Mouse (Mus musculus) forebrain, embryonic 16.5 days (tissue): Measurements from ENCODE around the gene Slc6a11. TPM values are rescaled to one million over a fixed set of nuclear protein-coding genes. Genes with fewer than 3 reads are reported as not detected.
A peak's percentile ranks its signal among the peaks of the same experiment; 100 is the strongest.

Source experiments
- ATAC-seq: fragments of 200-750 bp; cut with Nextera tagmentation; 2 replicates; pipeline ENCODE4 v1.8.0; 2017; ENCODE audit warnings: mild to moderate bottlenecking, moderate library complexity
- H3K27ac ChIP-seq: fragments of 300-500 bp; sonication (generic); 2 replicates; pipeline ENCODE4 v1.5.1; 2014; ENCODE audit warnings: low read length, control low read depth
- H3K27me3 ChIP-seq: fragments of 300-500 bp; sonication (generic); replicated peaks from 2 replicates; pipeline ENCODE4 v1.6.1; 2014; ENCODE audit warnings: low read length; ENCODE audit not compliant: control insufficient read depth, insufficient read depth
- H3K36me3 ChIP-seq: fragments of 300-500 bp; sonication (generic); 2 replicates; pipeline ENCODE4 v1.6.1; 2014; ENCODE audit not compliant: control insufficient read depth, insufficient read depth
- H3K4me1 ChIP-seq: fragments of 300-500 bp; sonication (generic); replicated peaks from 2 replicates; pipeline ENCODE4 v1.6.1; 2014; ENCODE audit warnings: low read length; ENCODE audit not compliant: control insufficient read depth, insufficient read depth
- H3K4me2 ChIP-seq: fragments of 300-500 bp; sonication (generic); 2 replicates; pipeline ENCODE4 v1.6.1; 2014; ENCODE audit warnings: mild to moderate bottlenecking, low read length, control low read depth
- H3K4me3 ChIP-seq: fragments of 300-500 bp; sonication (generic); replicated peaks from 2 replicates; pipeline ENCODE4 v1.5.1; 2014; ENCODE audit warnings: mild to moderate bottlenecking, low read length, control low read depth
- H3K9ac ChIP-seq: fragments of 300-500 bp; sonication (generic); replicated peaks from 2 replicates; pipeline ENCODE4 v1.6.1; 2014; ENCODE audit warnings: low read depth, low read length, control low read depth
- H3K9me3 ChIP-seq: fragments of 300-500 bp; sonication (generic); 2 replicates; pipeline ENCODE4 v1.6.1; 2016; ENCODE audit warnings: low read length; ENCODE audit not compliant: control insufficient read depth
- WGBS: fragments of 180-500 bp; shearing (Covaris S2); extraction: QIAGEN DNeasy Blood & Tissue Kit; methylation state at CpG from one replicate; pipeline ENCODE4 v1.1.7; 2014; 5-methylcytosine and 5-hydroxymethylcytosine counted together
- polyA plus RNA-seq: library from polyadenylated mRNA; unstranded; fragments of >200 nt; fragmentation: Nextera tagmentation; extraction: Ambion mirVana; gene quantifications from 2 replicates; pipeline ENCODE4 v1.2.1, GENCODE M21; 2015

The Slc6a11 gene
- polyA plus RNA-seq, 1 experiment from 2014 or later: 18.6 TPM

- no peaks in the 10 kb centered on the region for H3K36me3 ChIP-seq
- no peak overlapping the region for H3K4me2 ChIP-seq
- H3K4me3 ChIP-seq: no peak overlapping the region
- peaks cover 23% of the 10 kb centered on the region for H3K4me1 ChIP-seq
- H3K27me3 ChIP-seq: no peaks in the 10 kb centered on the region
- H3K9me3 ChIP-seq: no peaks in the 10 kb centered on the region
- no peak overlapping the region for H3K9ac ChIP-seq
- no peak for ATAC-seq
- H3K27ac ChIP-seq: no peak overlapping the region
- WGBS: 31% methylated on average over 4 of the region's 4 CpGs
These were observed 136.9 kb downstream of the Slc6a11 start for GRCm38 (mm10) chr6:114267979-114268378.

- H3K27ac ChIP-seq: no peak overlapping the region
- H3K36me3 ChIP-seq: no peaks in the 10 kb centered on the region
- no peak overlapping the region for H3K4me3 ChIP-seq
- ATAC-seq: no peak
- peaks cover 21% of the 10 kb centered on the region for H3K4me1 ChIP-seq
- no peak overlapping the region for H3K4me2 ChIP-seq
- H3K27me3 ChIP-seq: no peaks in the 10 kb centered on the region
- 85% methylated on average over 2 of the region's 2 CpGs for WGBS
- H3K9me3 ChIP-seq: no peaks in the 10 kb centered on the region
- no peak overlapping the region for H3K9ac ChIP-seq
These were observed 138.5 kb downstream of the Slc6a11 start for GRCm38 (mm10) chr6:114269589-114269988.

- no peak overlapping the region for H3K4me2 ChIP-seq
- ATAC-seq: no peak
- H3K4me3 ChIP-seq: no peak overlapping the region
- WGBS: 62% methylated on average over 5 of the region's 5 CpGs
- H3K36me3 ChIP-seq: no peaks in the 10 kb centered on the region
- no peak overlapping the region for H3K27ac ChIP-seq
- peaks cover 18% of the 10 kb centered on the region for H3K4me1 ChIP-seq
- H3K9ac ChIP-seq: no peak overlapping the region
- H3K27me3 ChIP-seq: no peaks in the 10 kb centered on the region
- no peaks in the 10 kb centered on the region for H3K9me3 ChIP-seq
These were observed 139.8 kb downstream of the Slc6a11 start for GRCm38 (mm10) chr6:114270799-114271198.

- H3K4me3 ChIP-seq: no peak overlapping the region
- peaks cover 18% of the 10 kb centered on the region for H3K4me1 ChIP-seq
- no peak overlapping the region for H3K27ac ChIP-seq
- no peak overlapping the region for H3K4me2 ChIP-seq
- H3K27me3 ChIP-seq: no peaks in the 10 kb centered on the region
- H3K9me3 ChIP-seq: no peaks in the 10 kb centered on the region
- WGBS: 57% methylated on average over 15 of the region's 15 CpGs
- no peaks in the 10 kb centered on the region for H3K36me3 ChIP-seq
- no peak for ATAC-seq
- no peak overlapping the region for H3K9ac ChIP-seq
These were observed 141.2 kb downstream of the Slc6a11 start for GRCm38 (mm10) chr6:114272279-114272678.

- no peak overlapping the region for H3K4me3 ChIP-seq
- ATAC-seq: peak; percentile 78
- 37% methylated on average over 14 of the region's 14 CpGs for WGBS
- H3K36me3 ChIP-seq: no peaks in the 10 kb centered on the region
- H3K4me2 ChIP-seq: no peak overlapping the region
- H3K9me3 ChIP-seq: no peaks in the 10 kb centered on the region
- peaks cover 18% of the 10 kb centered on the region for H3K4me1 ChIP-seq
- H3K27ac ChIP-seq: peak overlapping the region; percentile 77
- H3K9ac ChIP-seq: no peak overlapping the region
- H3K27me3 ChIP-seq: no peaks in the 10 kb centered on the region
These were observed 143.1 kb downstream of the Slc6a11 start for GRCm38 (mm10) chr6:114273997-114274728.

- Histone ChIP-seq H3K9ac (no peak overlapping the region), H3K4me1 (peaks cover 18% of the 10 kb centered on the region), H3K4me3 (no peak overlapping the region), H3K27ac (no peak overlapping the region), H3K9me3 (no peaks in the 10 kb centered on the region), H3K4me2 (no peak overlapping the region), H3K36me3 (no peaks in the 10 kb centered on the region), H3K27me3 (no peaks in the 10 kb centered on the region)
- no peak for ATAC-seq
- WGBS: 43% methylated on average over 8 of the region's 8 CpGs
These were observed 144.8 kb downstream of the Slc6a11 start for GRCm38 (mm10) chr6:114275800-114276199.

- peak within 1 kb of the TSS; percentile 86 for H3K27ac ChIP-seq
- H3K36me3 ChIP-seq: no peaks in the 10 kb centered on the region
- peak within 1 kb of the TSS; percentile 70 for H3K4me3 ChIP-seq
- ATAC-seq: peak; percentile 94
- H3K9ac ChIP-seq: peak within 1 kb of the TSS; percentile 79
- H3K4me2 ChIP-seq: peak within 1 kb of the TSS; percentile 64
- peaks cover 38% of the 10 kb centered on the region for H3K4me1 ChIP-seq
- H3K9me3 ChIP-seq: no peaks in the 10 kb centered on the region
- H3K27me3 ChIP-seq: 0 out of 2 replicates have a peak, but pooled peaks cover 2% of the 10 kb centered on the region
- WGBS: under 1% methylated on average over 50 of the region's 51 CpGs
These were observed 151.6 kb downstream of the Slc6a11 start, which contains the start of gene Slc6a1 for GRCm38 (mm10) chr6:114282469-114283277. Slc6a1 (plus strand) TSS chr6:114282635.

GRCm38 (mm10) chr6:114283278-114283770 is 152.3 kb downstream of the Slc6a11 start:
- H3K27ac ChIP-seq: peak overlapping the region; percentile 86
- no peaks in the 10 kb centered on the region for H3K36me3 ChIP-seq
- H3K4me3 ChIP-seq: peak overlapping the region; percentile 70
- WGBS: 6% methylated on average over 8 of the region's 8 CpGs
- peak overlapping the region; percentile 64 for H3K4me2 ChIP-seq
- peak overlapping the region; percentile 79 for H3K9ac ChIP-seq
- H3K27me3 ChIP-seq: 0 out of 2 replicates have a peak, but pooled peaks cover 2% of the 10 kb centered on the region
- ATAC-seq: no peak
- H3K4me1 ChIP-seq: peaks cover 44% of the 10 kb centered on the region
- H3K9me3 ChIP-seq: no peaks in the 10 kb centered on the region
